9 mouse cellular contexts compared by ENCODE assay signal in the genomic region with DNA sequence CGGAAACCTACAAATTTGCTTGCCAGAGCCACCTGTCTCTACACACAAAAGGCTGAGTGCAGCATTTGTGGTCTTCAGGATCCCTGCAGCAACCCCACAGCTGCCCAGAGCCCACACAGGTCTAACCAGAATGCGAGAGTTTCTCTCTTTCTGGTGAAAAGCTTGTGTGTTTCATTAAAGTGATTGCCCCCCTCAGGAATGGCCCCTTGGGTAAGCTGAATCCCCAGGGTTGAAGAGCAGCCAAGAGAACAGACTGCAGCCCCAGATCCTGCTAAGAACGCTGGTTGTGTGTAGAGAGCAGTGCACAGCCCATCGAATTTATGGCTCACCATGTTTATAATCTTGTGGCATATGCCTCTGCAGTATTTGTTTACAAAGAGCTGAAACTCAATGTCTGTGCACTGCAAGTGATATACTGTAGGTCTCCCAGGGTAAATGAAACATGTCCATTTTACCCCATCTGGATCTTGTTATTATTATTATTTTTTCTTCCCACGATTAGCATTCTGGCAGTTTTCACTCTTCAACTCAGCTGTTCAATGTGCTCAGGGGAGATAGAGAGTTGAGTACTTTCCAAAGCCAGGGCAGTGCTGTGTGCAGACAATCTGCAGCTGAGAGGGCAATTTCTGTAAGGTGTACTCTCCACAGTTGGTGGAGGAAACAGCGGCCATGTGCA.
DNase-seq lines count a peak whose midpoint lies in the region; ATAC-seq and TF ChIP-seq lines count a peak whose summit lies in the region.
"Had no signal": no experiment of that assay in that cellular context is flagged by ENCODE, and none has a peak within 500 bp of the region (broad histone marks: within the 10 kb centered on the region; RNA-seq: fewer than 3 reads in every experiment).

No protein-coding gene starts in this region.

- TF ChIP-seq CTCF in left cerebral cortex, adult 2 months (IDR thresholded peaks at IDR 0.05), result no peak

- intact Hi-C loops in left cerebral cortex, postnatal 25 days (cut with DNase I), result no loop called here
- intact Hi-C loops in left cerebral cortex, adult 2 months (cut with DNase I), result no loop called here

- H3K9ac ChIP-seq in midbrain, embryonic 13.5 days (replicated peaks), result no peak overlapping the region
- H3K9ac ChIP-seq in midbrain, embryonic 11.5 days (ENCODE audit: low read length), result no peak overlapping the region
- H3K9ac ChIP-seq in hindbrain, embryonic 16.5 days (ENCODE audit: low read depth, low read length), result no peak overlapping the region
- H3K9ac ChIP-seq in neural tube, embryonic 15.5 days (replicated peaks), result no peak overlapping the region

- ATAC-seq in midbrain, embryonic 13.5 days, result 0 out of 2 replicates have a peak, but pooled peaks have one; percentile 30
- no peak for ATAC-seq in midbrain, embryonic 11.5 days (ENCODE audit: low FRiP score)
- peak; percentile 91 for ATAC-seq in hindbrain, embryonic 16.5 days
- ATAC-seq in neural tube, embryonic 15.5 days (ENCODE audit: low FRiP score), result peak; percentile 85

- no peak overlapping the region for H3K4me3 ChIP-seq in midbrain, embryonic 13.5 days (replicated peaks)
- no peak overlapping the region for H3K4me3 ChIP-seq in midbrain, embryonic 11.5 days (ENCODE audit: low read depth, low read length)
- no peak overlapping the region for H3K4me3 ChIP-seq in hindbrain, embryonic 16.5 days (ENCODE audit: low read length)
- no peak overlapping the region for H3K4me3 ChIP-seq in neural tube, embryonic 15.5 days (replicated peaks)
- H3K4me3 ChIP-seq in left cerebral cortex, adult 2 months, result no peak overlapping the region

- no peaks in the 10 kb centered on the region for H3K27me3 ChIP-seq in midbrain, embryonic 13.5 days
- no peaks in the 10 kb centered on the region for H3K27me3 ChIP-seq in midbrain, embryonic 11.5 days (ENCODE audit: control insufficient read depth, insufficient read depth, low read length)
- no peaks in the 10 kb centered on the region for H3K27me3 ChIP-seq in hindbrain, embryonic 16.5 days (replicated peaks; ENCODE audit: control insufficient read depth, insufficient read depth, low read length)
- no peaks in the 10 kb centered on the region for H3K27me3 ChIP-seq in neural tube, embryonic 15.5 days (replicated peaks)

- H3K9me3 ChIP-seq in midbrain, embryonic 13.5 days, result no peaks in the 10 kb centered on the region
- H3K9me3 ChIP-seq in midbrain, embryonic 11.5 days (ENCODE audit: control insufficient read depth, low read length), result no peaks in the 10 kb centered on the region
- H3K9me3 ChIP-seq in hindbrain, embryonic 16.5 days (ENCODE audit: control insufficient read depth, low read length), result no peaks in the 10 kb centered on the region
- H3K9me3 ChIP-seq in neural tube, embryonic 15.5 days (replicated peaks), result no peaks in the 10 kb centered on the region

- H3K36me3 ChIP-seq in midbrain, embryonic 13.5 days, result no peaks in the 10 kb centered on the region
- H3K36me3 ChIP-seq in midbrain, embryonic 11.5 days (ENCODE audit: control insufficient read depth, insufficient read depth, low read length), result no peaks in the 10 kb centered on the region
- H3K36me3 ChIP-seq in hindbrain, embryonic 16.5 days (ENCODE audit: control insufficient read depth, insufficient read depth, low read length), result no peaks in the 10 kb centered on the region
- no peaks in the 10 kb centered on the region for H3K36me3 ChIP-seq in neural tube, embryonic 15.5 days

- no peak overlapping the region for H3K27ac ChIP-seq in midbrain, embryonic 13.5 days
- H3K27ac ChIP-seq in midbrain, embryonic 11.5 days (ENCODE audit: low read depth, low read length), result no peak overlapping the region
- no peak overlapping the region for H3K27ac ChIP-seq in hindbrain, embryonic 16.5 days (ENCODE audit: low read depth, low read length)
- peak overlapping the region; percentile 66 for H3K27ac ChIP-seq in neural tube, embryonic 15.5 days (replicated peaks)
- no peak overlapping the region for H3K27ac ChIP-seq in left cerebral cortex, adult 2 months

- WGBS in midbrain, embryonic 13.5 days, result 82% methylated on average over 6 of the region's 6 CpGs
- WGBS in midbrain, embryonic 11.5 days, result 77% methylated on average over 6 of the region's 6 CpGs
- 59% methylated on average over 6 of the region's 6 CpGs for WGBS in hindbrain, embryonic 16.5 days
- 46% methylated on average over 6 of the region's 6 CpGs for WGBS in neural tube, embryonic 15.5 days

- DNase-seq in embryo, embryonic 11 days, result peak; percentile 37
- DNase-seq in embryo, embryonic 10 days (ENCODE audit: low spot score), result no peak
- no peak for DNase-seq in midbrain, embryonic 11.5 days (ENCODE audit: low spot score, missing footprints)
- DNase-seq in left cerebral cortex, postnatal 25 days (ENCODE audit: low spot score in 2 of 2), result no peak
- no peak for DNase-seq in left cerebral cortex, adult 2 months (ENCODE audit: extremely low spot score in 1 of 2, low spot score in 2 of 2)
- DNase-seq: thymus, adult 2 months had no signal

- no peaks in the 10 kb centered on the region for H3K4me1 ChIP-seq in midbrain, embryonic 13.5 days (replicated peaks)
- H3K4me1 ChIP-seq in midbrain, embryonic 11.5 days (ENCODE audit: control insufficient read depth, insufficient read depth, low read length), result no peaks in the 10 kb centered on the region
- no peaks in the 10 kb centered on the region for H3K4me1 ChIP-seq in hindbrain, embryonic 16.5 days (ENCODE audit: control insufficient read depth, insufficient read depth, low read depth, low read length)
- peaks cover 9% of the 10 kb centered on the region; the same call in 1 of the 2 replicates for H3K4me1 ChIP-seq in neural tube, embryonic 15.5 days

- no peak overlapping the region for H3K4me2 ChIP-seq in midbrain, embryonic 13.5 days (replicated peaks)
- no peak overlapping the region for H3K4me2 ChIP-seq in midbrain, embryonic 11.5 days
- H3K4me2 ChIP-seq in hindbrain, embryonic 16.5 days (ENCODE audit: low read length), result no peak overlapping the region
- H3K4me2 ChIP-seq in neural tube, embryonic 15.5 days, result no peak overlapping the region
